In the genomic region with DNA sequence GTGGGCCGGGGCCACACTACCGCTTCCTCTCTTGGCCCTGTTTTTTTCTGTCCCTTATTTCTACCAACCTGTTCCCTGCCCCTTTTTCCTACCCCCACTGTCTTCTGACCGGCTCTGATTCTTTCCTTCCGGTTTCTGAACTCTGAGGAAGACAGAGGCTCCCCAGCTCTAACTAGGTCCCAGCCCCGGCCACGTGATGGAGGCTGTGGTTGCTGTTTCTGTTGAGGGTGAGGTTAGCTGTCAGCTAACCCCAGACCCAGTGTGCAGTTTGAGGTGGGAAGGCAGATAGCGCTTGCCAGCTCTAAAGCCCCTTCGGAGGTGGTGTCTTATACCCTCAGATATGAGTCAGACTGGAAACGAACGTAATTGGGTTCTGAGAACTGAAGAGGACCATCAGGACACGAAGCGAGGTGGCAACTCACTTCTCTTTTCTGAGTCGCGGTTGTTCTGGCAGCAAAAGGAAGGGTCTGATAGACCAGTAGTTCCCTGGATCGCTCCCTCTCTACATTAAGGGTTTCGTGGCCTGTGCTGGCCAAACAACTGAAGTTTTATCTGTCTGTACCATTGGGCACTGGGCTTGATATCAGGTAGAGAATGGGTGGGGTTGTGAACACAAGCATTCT, we compare ENCODE assay signal across 8 mouse cellular contexts. TPM values are rescaled to one million over a fixed set of nuclear protein-coding genes. Genes with fewer than 3 reads are reported as not detected.
DNase-seq lines count a peak whose midpoint lies in the region; ATAC-seq and TF ChIP-seq lines count a peak whose summit lies in the region.

No protein-coding gene starts in this region.

- H3K36me3 ChIP-seq in liver, adult 2 months (ENCODE audit: control insufficient read depth, insufficient read depth, low read length) = no peaks in the 10 kb centered on the region
- H3K36me3 ChIP-seq in midbrain, embryonic 16.5 days (ENCODE audit: control insufficient read depth, insufficient read depth, low read length) = peaks cover 6% of the 10 kb centered on the region; the same call in 1 of the 2 replicates
- H3K36me3 ChIP-seq in thymus, adult 2 months (ENCODE audit: control insufficient read depth, insufficient read depth, low read length) = peaks cover 26% of the 10 kb centered on the region

- intact Hi-C loops in heart, postnatal 36 days (cut with DNase I) = loop anchor here (10.0 kb wide), 1 partner anchor 62 kb away; no protein-coding TSS in a partner anchor

- H3K27me3 ChIP-seq in liver, adult 2 months (ENCODE audit: control insufficient read depth, insufficient read depth, low read length) = no peaks in the 10 kb centered on the region
- no peaks in the 10 kb centered on the region for H3K27me3 ChIP-seq in midbrain, embryonic 16.5 days (ENCODE audit: control insufficient read depth, insufficient read depth, low read depth, low read length)
- H3K27me3 ChIP-seq in thymus, adult 2 months (ENCODE audit: control insufficient read depth, insufficient read depth, low read length) = no peaks in the 10 kb centered on the region

- H3K4me2 ChIP-seq in midbrain, embryonic 16.5 days (ENCODE audit: low read length) = peak overlapping the region; percentile 96

- peak; percentile 38 for DNase-seq in left cerebral cortex, adult 18-20 months (ENCODE audit: low spot score in 2 of 2)
- DNase-seq in left cerebral cortex, adult 11 months (ENCODE audit: low spot score) = no peak
- peak; percentile 39 to 52 for DNase-seq in heart, postnatal 36 days
- DNase-seq in liver, adult 2 months (ENCODE audit: extremely low read depth, low read depth, low spot score) = peak; percentile 29
- peak; percentile 86 for DNase-seq in thymus, adult 2 months
- no peak for DNase-seq in adrenal gland, postnatal 10 days

- WGBS in liver, adult 2 months = 63% methylated on average over 16 of the region's 16 CpGs
- 59% methylated on average over 16 of the region's 16 CpGs for WGBS in midbrain, embryonic 16.5 days
- 7% methylated on average over 16 of the region's 16 CpGs for WGBS in thymus, adult 2 months

- ATAC-seq in erythroblast, adult 5-6 weeks (replicated peaks; ENCODE audit: low FRiP score, poor library complexity, severe bottlenecking) = peak; percentile 40
- no peak for ATAC-seq in midbrain, embryonic 16.5 days

- H3K27ac ChIP-seq in liver, adult 2 months (replicated peaks; ENCODE audit: insufficient read depth, low read depth, low read length) = 0 out of 2 replicates have a peak overlapping the region, but pooled peaks have one; percentile 13
- peak overlapping the region; percentile 85 for H3K27ac ChIP-seq in midbrain, embryonic 16.5 days (ENCODE audit: low read length)
- H3K27ac ChIP-seq in thymus, adult 2 months (ENCODE audit: control insufficient read depth, insufficient read depth, low read length) = peak overlapping the region; percentile 74

- no peak for TF ChIP-seq POLR2A in liver, adult 2 months (IDR thresholded peaks at IDR 0.05; ENCODE audit: extremely low read depth, insufficient read depth, low read length)
- no peak for TF ChIP-seq POLR2A in thymus, adult 2 months (IDR thresholded peaks at IDR 0.05; ENCODE audit: control insufficient read depth, extremely low read depth, insufficient read depth, low read length, poor library complexity)

- no peaks in the 10 kb centered on the region for H3K9me3 ChIP-seq in midbrain, embryonic 16.5 days (replicated peaks; ENCODE audit: control insufficient read depth, low read length, poor library complexity, severe bottlenecking)

- peak overlapping the region; percentile 47; the same call in 1 of the 2 replicates for H3K9ac ChIP-seq in liver, adult 2 months (ENCODE audit: low read depth, low read length)
- peak overlapping the region; percentile 84 for H3K9ac ChIP-seq in midbrain, embryonic 16.5 days (ENCODE audit: low read depth, low read length)

- TF ChIP-seq CTCF in liver, adult 2 months (IDR thresholded peaks at IDR 0.05; ENCODE audit: low read depth, low read length) = no peak
- TF ChIP-seq CTCF in thymus, adult 2 months (IDR thresholded peaks at IDR 0.05; ENCODE audit: borderline replicate concordance, control insufficient read depth, extremely low read depth, insufficient read depth, low read length, poor library complexity) = no peak

- no peaks in the 10 kb centered on the region for H3K4me1 ChIP-seq in liver, adult 2 months (ENCODE audit: control insufficient read depth, insufficient read depth, low read length)
- peaks cover 6% of the 10 kb centered on the region for H3K4me1 ChIP-seq in midbrain, embryonic 16.5 days (ENCODE audit: control insufficient read depth, insufficient read depth, low read length)
- H3K4me1 ChIP-seq in thymus, adult 2 months (replicated peaks; ENCODE audit: control insufficient read depth, insufficient read depth, low read length) = peaks cover 15% of the 10 kb centered on the region

- H3K4me3 ChIP-seq in liver, adult 2 months (ENCODE audit: insufficient read depth, low read depth, low read length) = no peak overlapping the region
- peak overlapping the region; percentile 70 for H3K4me3 ChIP-seq in midbrain, embryonic 16.5 days (ENCODE audit: low read depth, low read length)
- peak overlapping the region; percentile 74 for H3K4me3 ChIP-seq in thymus, adult 2 months (ENCODE audit: control insufficient read depth, insufficient read depth, low read length)

- no peaks in the 10 kb centered on the region for H3K79me2 ChIP-seq in liver, adult 2 months (ENCODE audit: control insufficient read depth, insufficient read depth, low read length)

RNA-seq across cellular contexts. Expression of a gene that starts 2.4 kb away (rescaled TPM):
- total RNA-seq in left cerebral cortex, adult 18-20 months (2021) = 10 to 100 TPM; 21.1 to 21.2 TPM
- 2.3 and 4.2 TPM in 2 replicates for total RNA-seq in erythroblast, adult 5-6 weeks (2015; ENCODE audit: low replicate concordance)
- 6.8 and 7.7 TPM in 2 replicates for total RNA-seq in erythroblast, adult 5-6 weeks (2017; ENCODE audit: low replicate concordance)
- 1 to 10 TPM; 2.8 to 2.9 TPM for total RNA-seq in heart, postnatal 36 days (2021)
- 0.83 and 2.1 TPM in 2 replicates for total RNA-seq in liver, adult 2 months (2014; rRNA removed)
- 0.57 and 1.7 TPM in 2 replicates for polyA plus RNA-seq in liver, adult 2 months (2012; rRNA removed)
- polyA plus RNA-seq in midbrain, embryonic 16.5 days (2015; fragmentation: Nextera tagmentation; extraction: Ambion mirVana) = 43.5 and 43.7 TPM in 2 replicates
- polyA plus RNA-seq in thymus, adult 2 months (2012; rRNA removed) = 95.4 and 96.0 TPM in 2 replicates
- total RNA-seq in adrenal gland, postnatal 10 days (2021) = 1 to 10 TPM; 5.0 to 5.6 TPM

RNA-seq across cellular contexts. Expression of a gene that starts 25.7 kb away (rescaled TPM):
- 1,000 to 10,000 TPM; 1,699 to 1,805 TPM for total RNA-seq in left cerebral cortex, adult 18-20 months (2021)
- total RNA-seq in erythroblast, adult 5-6 weeks (2015; ENCODE audit: low replicate concordance) = 1,189 and 1,264 TPM in 2 replicates
- total RNA-seq in erythroblast, adult 5-6 weeks (2017; ENCODE audit: low replicate concordance) = 1,425 and 1,690 TPM in 2 replicates
- 100 to 1,000 TPM; 708 to 720 TPM for total RNA-seq in heart, postnatal 36 days (2021)
- 621 and 698 TPM in 2 replicates for total RNA-seq in liver, adult 2 months (2014; rRNA removed)
- 644 and 809 TPM in 2 replicates for polyA plus RNA-seq in liver, adult 2 months (2012; rRNA removed)
- polyA plus RNA-seq in midbrain, embryonic 16.5 days (2015; fragmentation: Nextera tagmentation; extraction: Ambion mirVana) = 4,809 and 4,815 TPM in 2 replicates
- 2,301 and 2,384 TPM in 2 replicates for polyA plus RNA-seq in thymus, adult 2 months (2012; rRNA removed)
- 1,000 to 10,000 TPM; 1,093 to 1,186 TPM for total RNA-seq in adrenal gland, postnatal 10 days (2021)

RNA-seq across cellular contexts. Expression of a gene that starts 37.6 kb away (rescaled TPM):
- 10 to 100 TPM; 34.7 to 36.9 TPM for total RNA-seq in left cerebral cortex, adult 18-20 months (2021)
- 1.7 and 9.6 TPM in 2 replicates for total RNA-seq in erythroblast, adult 5-6 weeks (2015; ENCODE audit: low replicate concordance)
- total RNA-seq in erythroblast, adult 5-6 weeks (2017; ENCODE audit: low replicate concordance) = 5.7 and 14.6 TPM in 2 replicates
- total RNA-seq in heart, postnatal 36 days (2021) = 10 to 100 TPM; 22.8 to 25.0 TPM
- total RNA-seq in liver, adult 2 months (2014; rRNA removed) = 20.5 and 26.6 TPM in 2 replicates
- 31.6 and 32.6 TPM in 2 replicates for polyA plus RNA-seq in liver, adult 2 months (2012; rRNA removed)
- polyA plus RNA-seq in midbrain, embryonic 16.5 days (2015; fragmentation: Nextera tagmentation; extraction: Ambion mirVana) = 51.2 and 54.4 TPM in 2 replicates
- polyA plus RNA-seq in thymus, adult 2 months (2012; rRNA removed) = 12.9 and 13.7 TPM in 2 replicates
- 10 to 100 TPM; 40.0 to 48.8 TPM for total RNA-seq in adrenal gland, postnatal 10 days (2021)

Comparison
In these comparisons a context has a peak if more than half of its experiments do, and no peak if none do; other contexts are left out.
1. DNase-seq: peak in left cerebral cortex, adult 18-20 months (2 of 2), heart, postnatal 36 days (2 of 2), liver, adult 2 months (single experiment) and thymus, adult 2 months (single experiment); none in left cerebral cortex, adult 11 months (single experiment) and adrenal gland, postnatal 10 days (single experiment).
2. H3K27ac ChIP-seq: peak in every context shown above with its lines; median percentile 85 in midbrain, embryonic 16.5 days; 74 in thymus, adult 2 months; 13 in liver, adult 2 months.